Mouse (Mus musculus) gastrocnemius, adult 2 months (tissue): ENCODE measurements at regions not wholly inside any gene's neighbourhood (a gene's known extent, or its start where the extent isn't known, plus 50 kb on each side); places are given as distances from the start of the nearest gene placed in this dataset.

Source experiments
- DNase-seq: peaks from one replicate; pipeline ENCODE4 v3.0.0; 2022
- H3K27ac ChIP-seq: fragments of 200-600 bp; 2 replicates; pipeline ENCODE4 v1.8.1; 2022; ENCODE audit warnings: mild to moderate bottlenecking
- H3K4me3 ChIP-seq: fragments of 200-600 bp; 2 replicates; pipeline ENCODE4 v1.8.1; 2022; ENCODE audit warnings: mild to moderate bottlenecking, moderate library complexity
- CTCF ChIP-seq: fragments of 200-600 bp; IDR thresholded peaks from 2 replicates; pipeline ENCODE4 v1.8.1; 2022; ENCODE audit warnings: antibody characterized with exemption, mild to moderate bottlenecking, moderate library complexity
- intact Hi-C: fragments of 180-260 bp; cut with DNase I; formaldehyde crosslinking; loops from one replicate; pipeline ENCODE4 v1.15.1; 2025

DNA sequence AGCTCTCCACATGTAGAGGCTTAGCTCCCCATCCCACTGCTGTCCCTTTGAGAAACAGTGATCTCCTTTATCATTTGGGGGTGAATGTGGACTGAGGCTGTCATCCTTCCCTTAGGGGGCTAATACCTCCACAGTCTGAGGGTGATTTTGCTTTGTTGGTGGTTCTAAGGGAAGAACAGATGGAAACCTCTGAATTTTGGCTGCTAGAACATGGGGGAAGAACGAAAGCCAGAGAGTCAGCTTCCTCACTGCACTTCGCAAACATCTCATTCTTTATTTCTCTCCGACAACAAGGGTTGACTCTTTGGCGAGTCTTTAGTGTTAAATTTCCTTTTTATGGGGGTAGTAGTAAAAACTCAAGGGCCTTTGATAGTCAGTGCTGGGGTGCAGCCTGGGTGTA is 604.6 kb downstream of the Bcl11a start:
- Histone ChIP-seq H3K4me3 (no peak overlapping the region), H3K27ac (no peak overlapping the region)
- intact Hi-C loops = no loop called here
- no peak for TF ChIP-seq CTCF
- no peak for DNase-seq

DNA sequence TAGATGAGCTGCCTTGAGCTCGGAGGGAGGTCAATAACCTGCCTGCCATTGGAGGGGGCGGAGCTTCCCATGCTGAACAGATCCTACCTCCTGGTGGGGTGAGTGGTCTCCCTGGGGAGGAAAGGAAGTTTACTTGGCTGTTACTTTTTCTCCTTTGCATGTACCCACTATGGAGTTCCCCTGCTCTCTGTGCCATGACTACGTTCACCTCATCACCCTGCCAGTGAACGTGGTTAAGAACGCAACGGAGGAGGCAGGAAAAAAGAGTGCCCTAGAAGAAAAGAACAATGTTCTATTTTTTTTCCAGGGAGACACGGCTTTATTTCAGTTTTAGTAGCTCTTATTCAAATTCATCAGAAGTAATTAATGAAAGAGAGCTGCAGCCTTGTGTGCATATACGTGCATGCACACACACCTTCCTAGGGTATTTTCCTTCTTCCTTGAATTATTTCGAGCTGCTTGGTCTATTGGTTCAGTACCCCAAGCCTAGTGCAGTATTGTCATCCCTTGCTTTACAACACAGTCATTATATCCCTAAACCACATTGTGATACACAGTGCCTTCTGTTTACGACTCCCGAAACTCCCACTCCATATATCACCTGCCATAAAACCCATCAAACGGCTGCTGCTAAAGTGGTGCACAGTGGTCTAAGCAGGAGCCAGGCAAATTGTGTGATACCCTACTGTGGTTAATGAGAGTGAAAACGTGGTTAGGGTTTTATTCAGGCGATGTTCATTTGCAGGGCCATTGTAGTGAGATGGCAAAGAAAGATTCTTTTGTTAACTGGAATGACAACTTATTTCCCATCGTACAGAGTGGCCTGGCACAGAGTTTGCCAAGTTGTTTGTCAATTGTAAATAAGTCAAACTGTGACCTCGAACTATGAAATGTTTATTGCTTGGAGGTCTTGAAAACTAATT is 608.0 kb downstream of the Bcl11a start:
- Histone ChIP-seq H3K4me3 (no peak overlapping the region), H3K27ac (no peak overlapping the region)
- no peak for DNase-seq
- intact Hi-C loops = no loop called here
- TF ChIP-seq CTCF = no peak

DNA sequence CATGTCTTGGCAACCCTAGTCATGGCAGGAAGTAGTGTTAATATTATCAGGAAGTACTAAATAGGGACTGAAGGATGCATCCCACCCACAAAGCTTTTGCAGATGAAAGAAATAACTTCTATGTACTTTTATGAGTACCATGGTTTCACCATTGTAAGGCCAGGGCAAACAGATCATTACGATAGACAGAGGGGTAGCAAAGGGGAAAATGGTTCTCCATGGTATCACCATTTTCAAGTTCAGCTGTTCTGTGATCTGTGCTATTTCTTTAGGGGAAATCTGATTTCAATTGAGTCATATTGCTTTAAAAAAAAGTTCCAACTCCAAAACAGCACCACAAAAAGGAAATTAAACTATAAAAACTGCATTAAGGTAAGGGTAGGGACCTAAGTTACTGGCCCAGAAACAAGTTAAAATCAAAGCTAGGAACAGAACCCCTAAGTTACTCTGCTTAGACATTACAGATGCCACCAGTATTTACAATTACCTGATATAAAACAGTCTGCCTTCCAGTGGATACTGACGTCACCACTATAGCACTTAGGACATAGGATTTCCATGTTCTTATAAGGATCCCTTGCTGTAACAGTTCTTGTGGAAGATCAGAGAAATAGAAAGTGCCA is 610.4 kb downstream of the Bcl11a start:
- intact Hi-C loops = no loop called here
- H3K27ac ChIP-seq = no peak overlapping the region
- TF ChIP-seq CTCF = no peak
- DNase-seq = no peak
- H3K4me3 ChIP-seq = no peak overlapping the region

DNA sequence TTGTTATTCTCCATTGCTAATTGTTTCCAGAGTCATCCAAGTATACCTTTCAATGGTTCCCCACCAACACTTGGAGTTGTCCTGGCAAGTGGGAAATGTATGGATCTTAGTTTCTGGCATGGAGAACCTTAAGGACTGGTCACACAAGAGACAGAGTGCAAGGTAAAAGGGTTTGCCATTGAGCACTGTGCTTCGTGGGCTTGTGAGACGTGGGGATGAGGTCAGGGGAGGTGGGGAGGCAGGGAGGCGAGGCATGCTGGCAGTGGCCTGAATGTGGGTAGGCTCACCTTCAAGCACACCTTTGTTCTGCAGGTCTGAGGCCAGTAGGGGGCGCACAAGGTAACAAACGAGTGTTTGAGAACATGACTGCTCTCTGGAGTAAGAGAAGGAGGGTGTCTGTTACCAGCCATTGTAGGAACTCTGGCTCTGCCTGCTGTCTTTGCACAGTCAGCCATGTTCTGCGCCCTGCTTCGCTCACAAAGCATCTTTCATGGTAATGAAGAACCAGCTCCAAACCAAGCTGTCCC is 612.0 kb downstream of the Bcl11a start:
- peak; percentile 21 for DNase-seq
- intact Hi-C loops = no loop called here
- peak; percentile 32 for TF ChIP-seq CTCF
- H3K27ac ChIP-seq = no peak overlapping the region
- H3K4me3 ChIP-seq = no peak overlapping the region

DNA sequence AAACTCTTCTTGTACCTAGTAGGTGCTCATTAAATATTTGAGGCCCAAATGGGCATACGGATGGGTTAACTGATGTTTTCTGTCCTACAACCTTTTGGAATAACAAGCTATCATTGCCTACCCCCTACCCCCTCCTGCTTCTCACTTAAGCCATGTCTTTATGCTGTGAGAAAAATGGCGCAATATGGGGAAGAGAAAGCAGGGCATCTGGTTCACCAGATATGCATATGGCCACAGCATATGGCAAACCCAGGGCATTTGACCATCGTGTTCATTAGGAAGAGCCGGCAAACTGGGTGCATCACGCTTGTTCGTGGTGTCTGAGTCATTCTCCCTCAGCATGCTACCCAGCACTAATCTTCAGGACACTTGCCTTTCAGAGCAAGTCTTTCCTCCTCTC is 616.1 kb downstream of the Bcl11a start:
- DNase-seq = no peak
- intact Hi-C loops = no loop called here
- TF ChIP-seq CTCF = no peak
- H3K27ac ChIP-seq = no peak overlapping the region
- H3K4me3 ChIP-seq = no peak overlapping the region

DNA sequence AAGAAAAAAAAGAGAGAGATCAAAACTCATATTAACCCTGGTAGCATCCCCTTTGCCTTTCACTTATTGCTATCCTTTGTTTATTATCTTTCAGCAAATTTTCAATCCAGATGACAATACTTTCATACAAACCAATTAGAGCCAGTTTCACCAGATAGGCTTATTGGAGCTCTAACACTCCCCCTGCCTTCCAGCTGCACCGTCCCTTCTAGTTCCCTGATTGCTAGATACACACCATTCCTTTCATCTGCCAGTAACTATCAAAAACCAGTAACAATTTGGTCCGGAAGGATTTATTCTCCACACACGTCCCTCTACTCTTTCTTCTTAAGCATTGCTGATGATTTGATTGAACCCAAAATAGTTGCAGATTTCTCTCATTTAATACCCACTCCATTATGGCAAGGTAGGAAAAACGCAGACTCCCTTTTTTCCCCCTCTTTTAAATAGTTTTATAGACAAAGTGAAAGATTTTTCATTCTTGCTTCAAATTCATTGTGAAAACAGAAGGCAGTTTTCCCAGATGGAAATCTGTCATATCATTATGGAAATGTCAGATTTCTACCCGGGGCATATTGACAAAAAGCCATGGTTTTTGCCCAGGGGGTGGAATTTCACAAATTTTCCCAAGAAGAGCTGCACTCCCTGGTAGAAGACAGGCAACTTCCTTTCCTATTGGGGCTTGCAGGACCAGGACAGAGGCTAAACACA is 617.3 kb downstream of the Bcl11a start:
- intact Hi-C loops = no loop called here
- H3K27ac ChIP-seq = no peak overlapping the region
- TF ChIP-seq CTCF = no peak
- DNase-seq = no peak
- H3K4me3 ChIP-seq = no peak overlapping the region

DNA sequence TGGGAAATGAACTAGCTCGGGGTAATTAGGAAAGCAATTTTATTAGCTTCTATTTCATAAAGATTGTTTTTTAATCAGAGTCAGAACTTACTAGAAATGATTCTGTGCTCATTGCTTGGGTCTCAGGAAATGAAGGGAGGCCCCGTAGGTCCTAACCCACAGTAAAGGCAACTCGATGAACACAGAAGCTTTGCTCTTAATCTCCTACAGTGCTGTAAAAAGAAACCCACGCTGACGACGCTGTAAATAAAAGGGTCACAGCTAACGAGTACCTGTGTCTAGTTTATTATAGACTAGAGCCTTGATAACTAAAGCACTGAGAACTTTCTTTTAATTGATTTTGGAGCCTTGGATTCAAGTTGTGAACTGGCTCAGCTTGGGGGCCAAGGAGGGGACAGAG is 618.7 kb downstream of the Bcl11a start:
- intact Hi-C loops = no loop called here
- no peak for DNase-seq
- Histone ChIP-seq H3K27ac (no peak overlapping the region), H3K4me3 (no peak overlapping the region)
- TF ChIP-seq CTCF = no peak

DNA sequence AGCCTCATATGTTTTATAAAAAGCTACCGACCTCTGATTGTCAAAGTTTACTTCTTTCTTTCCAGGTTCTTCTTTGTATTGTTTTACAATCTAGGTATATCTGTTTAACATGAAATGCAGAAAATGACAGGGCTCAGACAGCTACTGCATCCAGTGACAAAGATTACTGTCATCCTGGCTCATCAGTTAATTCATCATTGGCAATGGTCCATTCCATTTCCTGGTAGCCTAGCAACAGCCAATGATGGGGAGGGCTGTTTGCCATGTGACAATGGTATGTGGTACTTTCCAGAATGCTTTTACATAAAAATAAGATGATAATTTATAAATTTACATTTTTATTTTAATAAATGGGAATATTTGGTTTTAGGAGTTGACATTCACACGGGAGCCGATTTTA is 630.9 kb downstream of the Bcl11a start:
- H3K4me3 ChIP-seq = no peak overlapping the region
- intact Hi-C loops = no loop called here
- no peak overlapping the region for H3K27ac ChIP-seq
- no peak for DNase-seq
- no peak for TF ChIP-seq CTCF

DNA sequence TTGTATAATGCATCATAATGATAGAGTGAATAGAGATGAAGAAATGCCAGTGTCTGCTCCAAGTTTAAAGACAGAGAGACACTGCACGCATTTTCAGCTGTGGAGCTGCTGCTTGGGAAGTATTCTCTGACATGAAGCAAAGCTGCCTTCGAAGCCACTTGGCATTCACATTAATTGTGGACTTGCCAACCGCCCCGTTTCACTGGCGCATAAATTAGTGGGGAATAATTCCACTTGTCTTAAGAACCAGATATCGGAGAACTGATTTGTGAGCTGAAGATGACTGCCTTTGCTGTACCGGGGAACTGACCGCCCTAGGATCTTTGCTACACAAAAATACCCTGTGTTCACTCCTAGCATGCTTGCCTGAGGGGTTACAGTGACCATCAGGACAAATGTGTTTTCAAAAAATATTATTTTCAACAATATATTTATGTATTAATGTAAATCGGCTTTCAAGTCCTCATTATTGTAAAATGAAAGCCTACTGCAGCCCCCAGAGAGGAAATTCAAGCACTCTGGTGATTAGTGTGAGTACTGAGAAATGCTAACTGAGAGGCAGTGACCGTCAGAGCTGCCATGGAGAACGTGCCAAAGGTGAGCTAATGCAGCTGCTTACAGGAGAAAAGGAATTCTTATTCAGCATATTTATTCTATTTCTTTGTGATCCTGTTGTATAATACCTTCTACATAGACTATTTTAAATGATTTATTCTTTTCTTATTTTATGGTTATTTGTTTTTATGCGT is 638.9 kb downstream of the Bcl11a start:
- TF ChIP-seq CTCF = no peak
- Histone ChIP-seq H3K4me3 (no peak overlapping the region), H3K27ac (no peak overlapping the region)
- intact Hi-C loops = no loop called here
- no peak for DNase-seq

DNA sequence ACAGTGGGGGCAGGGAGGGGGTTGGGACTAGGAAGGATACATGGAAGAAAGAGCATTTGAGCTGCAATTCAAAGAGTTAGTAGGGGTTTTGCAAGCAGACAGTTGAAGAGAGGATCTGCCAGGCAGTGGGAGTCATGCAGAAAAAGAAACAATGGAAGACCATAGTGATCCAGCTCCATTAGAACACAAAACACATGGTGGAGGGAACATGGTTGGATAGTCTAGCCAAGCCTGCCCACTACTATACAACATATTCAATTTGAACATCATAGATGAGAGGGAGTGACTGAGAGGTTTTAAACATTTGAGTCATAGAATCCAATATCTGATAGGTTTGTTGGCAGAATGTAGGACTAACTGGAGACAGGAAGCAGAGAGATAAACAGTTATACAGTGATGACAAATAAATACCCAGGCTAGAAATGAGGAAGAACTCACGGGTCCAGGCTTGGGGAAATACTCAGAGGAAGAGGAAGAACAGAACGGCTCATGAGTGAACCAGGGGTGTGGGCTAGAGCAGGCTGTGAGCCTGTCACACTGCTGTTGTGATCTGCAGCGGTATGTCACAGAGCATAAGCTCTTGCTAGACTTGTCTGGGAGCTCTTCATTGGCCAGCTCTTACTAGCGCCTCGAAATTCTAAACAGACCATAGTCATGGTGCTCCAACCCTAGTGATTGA is 646.5 kb downstream of the Bcl11a start:
- Histone ChIP-seq H3K4me3 (no peak overlapping the region), H3K27ac (no peak overlapping the region)
- TF ChIP-seq CTCF = no peak
- DNase-seq = no peak
- intact Hi-C loops = no loop called here

DNA sequence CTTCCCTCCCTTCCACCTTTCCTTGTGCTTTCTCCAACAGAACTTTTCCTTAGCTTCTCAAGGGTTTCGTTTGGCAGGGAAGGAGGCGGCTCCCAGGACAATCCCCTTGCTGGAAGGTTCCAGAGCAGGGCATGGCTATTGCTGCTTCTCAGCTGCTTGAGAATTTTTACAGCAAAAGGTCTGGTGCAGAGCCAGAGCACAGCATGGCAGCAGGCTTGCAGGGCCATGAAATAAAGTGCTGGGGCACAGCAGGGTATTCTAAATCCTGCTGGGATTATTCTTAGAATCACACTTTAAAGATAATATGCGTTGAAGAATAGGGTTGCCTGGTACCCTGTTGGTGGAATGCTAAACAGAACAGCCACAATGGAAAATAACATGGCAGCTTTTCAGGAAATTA is 648.5 kb downstream of the Bcl11a start:
- intact Hi-C loops = no loop called here
- Histone ChIP-seq H3K4me3 (no peak overlapping the region), H3K27ac (no peak overlapping the region)
- no peak for DNase-seq
- no peak for TF ChIP-seq CTCF

DNA sequence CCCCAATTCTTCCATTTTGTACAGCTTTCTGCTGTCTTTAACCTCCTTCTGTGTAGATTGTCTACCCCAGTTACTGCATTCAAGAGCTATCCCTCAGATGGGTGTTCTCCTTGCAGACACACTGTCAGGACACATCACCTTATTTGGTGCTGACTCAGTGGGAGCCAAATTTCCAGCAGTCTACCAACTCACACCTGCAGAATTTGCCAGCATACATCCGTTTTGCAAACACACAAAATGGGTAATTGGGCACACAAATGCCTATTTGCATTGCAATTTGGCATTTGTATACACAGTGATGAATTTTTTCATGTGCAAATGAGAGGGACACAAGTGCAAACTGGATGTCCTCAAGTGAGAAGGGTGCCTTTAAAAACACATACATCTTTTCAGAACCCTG is 649.5 kb downstream of the Bcl11a start:
- no peak for DNase-seq
- TF ChIP-seq CTCF = no peak
- Histone ChIP-seq H3K4me3 (no peak overlapping the region), H3K27ac (no peak overlapping the region)
- intact Hi-C loops = no loop called here
